In genomic region chr2:131510531-131510930, GRCm38 (mm10) we compare ENCODE assay signal across 13 mouse cellular contexts. TPM values are rescaled to one million over a fixed set of nuclear protein-coding genes. Genes with fewer than 3 reads are reported as not detected.
DNase-seq lines count a peak whose midpoint lies in the region; ATAC-seq and TF ChIP-seq lines count a peak whose summit lies in the region.
"Had no signal": no experiment of that assay in that cellular context is flagged by ENCODE, and none has a peak within 500 bp of the region (broad histone marks: within the 10 kb centered on the region; RNA-seq: fewer than 3 reads in every experiment).

No protein-coding gene starts in this region.

- ATAC-seq in hindbrain, postnatal 0 days: no peak

- no peaks in the 10 kb centered on the region for H3K79me2 ChIP-seq in CH12.LX (replicated peaks; ENCODE audit: control insufficient read depth, extremely low read depth, insufficient read depth, poor library complexity, severe bottlenecking)

- no peak for DNase-seq in heart, embryonic 10.5 days (ENCODE audit: low spot score)
- no peak for DNase-seq in heart, adult 8-10 months (ENCODE audit: low spot score)
- DNase-seq in hindbrain, postnatal 0 days (ENCODE audit: low spot score): no peak
- no peak for DNase-seq in hindbrain, embryonic 10.5 days (ENCODE audit: low spot score)
- DNase-seq in CH12.LX (ENCODE audit: extremely low read depth): no peak
- DNase-seq in urinary bladder, postnatal 36 days (ENCODE audit: low spot score in 2 of 2): no peak
- DNase-seq in kidney, postnatal 14 days: no peak

- TF ChIP-seq POLR2A in CH12.LX (IDR thresholded peaks at IDR 0.05; ENCODE audit: low read depth, low read length): no peak
- no peak for TF ChIP-seq POLR2A in bone marrow macrophage, adult 2 months (IDR thresholded peaks at IDR 0.05; ENCODE audit: borderline replicate concordance, low read depth, low read length)

- in situ Hi-C loops in CH12.LX (cut with MboI; ENCODE audit: low pct_ligation_motif_present, low pct_unique_long_range_greater_than_20kb, low sequenced_read_pairs): loop anchor here (5.0 to 25.0 kb wide), 3 partner anchors 78 to 423 kb away; partner anchors contain the start of genes Pank2 and Siglec1

- dilution Hi-C loops in CH12.LX (cut with MboI; ENCODE audit: extremely low pct_ligation_motif_present, extremely low pct_unique_long_range_greater_than_20kb, low sequenced_read_pairs): no loop called here

- 69% methylated on average over 5 of the region's 5 CpGs for WGBS in heart, embryonic 10.5 days
- WGBS in hindbrain, postnatal 0 days: 50% methylated on average over 5 of the region's 5 CpGs
- WGBS in hindbrain, embryonic 10.5 days: 77% methylated on average over 5 of the region's 5 CpGs

- TF ChIP-seq RAD21 in CH12.LX (IDR thresholded peaks at IDR 0.05; ENCODE audit: low read depth, low read length): no peak

- no peak for TF ChIP-seq CTCF in hindbrain, postnatal 0 days (IDR thresholded peaks at IDR 0.05; ENCODE audit: low read depth)
- TF ChIP-seq CTCF in CH12.LX (conservative IDR thresholded peaks at IDR 0.05 in 1 of 2, IDR thresholded peaks at IDR 0.05 in 1 of 2; ENCODE audit: low read depth in 2 of 2, low read length in 2 of 2): no peak
- TF ChIP-seq CTCF in bone marrow macrophage, adult 2 months (IDR thresholded peaks at IDR 0.05; ENCODE audit: low read depth, low read length): no peak

- no peak overlapping the region for H3K9ac ChIP-seq in hindbrain, postnatal 0 days (replicated peaks; ENCODE audit: low read length)
- peak overlapping the region; percentile 8; the same call in 1 of the 2 replicates for H3K9ac ChIP-seq in CH12.LX (ENCODE audit: insufficient read depth, low read depth)

- peak overlapping the region; percentile 84; the same call in 1 of the 2 replicates for H3K27ac ChIP-seq in heart, embryonic 10.5 days
- peak overlapping the region; percentile 71; the same call in 1 of the 2 replicates for H3K27ac ChIP-seq in hindbrain, postnatal 0 days
- H3K27ac ChIP-seq in hindbrain, embryonic 10.5 days: no peak overlapping the region
- no peak overlapping the region for H3K27ac ChIP-seq in CH12.LX (ENCODE audit: insufficient read depth, low read depth)
- H3K27ac ChIP-seq in bone marrow macrophage, adult 2 months (ENCODE audit: insufficient read depth, low read depth, low read length): peak overlapping the region; percentile 42

- H3K9me3 ChIP-seq in heart, embryonic 10.5 days: no peaks in the 10 kb centered on the region
- H3K9me3 ChIP-seq in hindbrain, postnatal 0 days (ENCODE audit: low read length): no peaks in the 10 kb centered on the region
- no peaks in the 10 kb centered on the region for H3K9me3 ChIP-seq in hindbrain, embryonic 10.5 days
- H3K9me3 ChIP-seq in CH12.LX (replicated peaks; ENCODE audit: low read length): no peaks in the 10 kb centered on the region
- H3K9me3 ChIP-seq: lung, embryonic 15.5 days had no signal

- peak overlapping the region; percentile 46; the same call in 1 of the 2 replicates for H3K4me2 ChIP-seq in hindbrain, postnatal 0 days (ENCODE audit: low read depth, low read length)
- H3K4me2 ChIP-seq in CH12.LX (ENCODE audit: insufficient read depth, low read depth, poor library complexity, severe bottlenecking): peak overlapping the region; percentile 1; the same call in 1 of the 2 replicates

- H3K4me3 ChIP-seq in heart, embryonic 10.5 days: no peak overlapping the region
- no peak overlapping the region for H3K4me3 ChIP-seq in hindbrain, postnatal 0 days (ENCODE audit: low read length)
- H3K4me3 ChIP-seq in hindbrain, embryonic 10.5 days: no peak overlapping the region
- peak overlapping the region in 1 of 3 experiments; percentile 37 for H3K4me3 ChIP-seq in CH12.LX (replicated peaks in 1 of 3; ENCODE audit: low read depth in 2 of 3, low read length in 2 of 3, poor library complexity in 1 of 3)
- no peak overlapping the region for H3K4me3 ChIP-seq in bone marrow macrophage, adult 2 months (ENCODE audit: insufficient read depth, low read length)

- H3K27me3 ChIP-seq in heart, embryonic 10.5 days (ENCODE audit: insufficient read depth, poor library complexity, severe bottlenecking): no peaks in the 10 kb centered on the region
- H3K27me3 ChIP-seq in hindbrain, postnatal 0 days (ENCODE audit: insufficient read depth, low read length): no peaks in the 10 kb centered on the region
- no peaks in the 10 kb centered on the region for H3K27me3 ChIP-seq in hindbrain, embryonic 10.5 days (ENCODE audit: insufficient read depth, poor library complexity, severe bottlenecking)
- no peaks in the 10 kb centered on the region for H3K27me3 ChIP-seq in CH12.LX (replicated peaks)
- H3K27me3 ChIP-seq: lung, embryonic 15.5 days had no signal

- H3K36me3 ChIP-seq in heart, embryonic 10.5 days: no peaks in the 10 kb centered on the region
- 0 out of 2 replicates have a peak, but pooled peaks cover under 1% of the 10 kb centered on the region for H3K36me3 ChIP-seq in hindbrain, postnatal 0 days (ENCODE audit: insufficient read depth, low read length)
- no peaks in the 10 kb centered on the region for H3K36me3 ChIP-seq in hindbrain, embryonic 10.5 days
- H3K36me3 ChIP-seq in CH12.LX (replicated peaks in 1 of 2; ENCODE audit: control insufficient read depth in 1 of 2, insufficient read depth in 1 of 2, low read length in 1 of 2): peaks cover 0 to 2% of the 10 kb centered on the region in 2 experiments
- H3K36me3 ChIP-seq: lung, embryonic 15.5 days had no signal

- H3K4me1 ChIP-seq in heart, embryonic 10.5 days: peaks cover 67% of the 10 kb centered on the region
- 0 out of 2 replicates have a peak, but pooled peaks cover 19% of the 10 kb centered on the region for H3K4me1 ChIP-seq in hindbrain, postnatal 0 days (ENCODE audit: insufficient read depth, low read length)
- peaks cover 46% of the 10 kb centered on the region for H3K4me1 ChIP-seq in hindbrain, embryonic 10.5 days (replicated peaks)
- peaks cover 19 to 32% of the 10 kb centered on the region in 2 experiments for H3K4me1 ChIP-seq in CH12.LX (ENCODE audit: control insufficient read depth in 1 of 2, insufficient read depth in 2 of 2)
- H3K4me1 ChIP-seq in bone marrow macrophage, adult 2 months (ENCODE audit: control insufficient read depth, insufficient read depth, low read length): peaks cover 84% of the 10 kb centered on the region

- no peak; the same call in 1 of the 2 replicates for TF ChIP-seq EP300 in CH12.LX (IDR thresholded peaks at IDR 0.05; ENCODE audit: low read length)

TF ChIP-seq in CH12.LX, 34 proteins besides CTCF, POLR2A, EP300 and RAD21:
- TF ChIP-seq USF2 (conservative IDR thresholded peaks at IDR 0.05; ENCODE audit: low read depth, low read length) (no peak), BHLHE40 (IDR thresholded peaks at IDR 0.05; ENCODE audit: low read depth, low read length) (peak; percentile 74), RCOR1 (conservative IDR thresholded peaks at IDR 0.05; ENCODE audit: low read depth, low read length) (0 out of 2 replicates have a peak, but pooled peaks have one; percentile 39)

RNA-seq across cellular contexts. Expression of gene Smox, which starts 19.2 kb away (rescaled TPM):
- 26.1 and 28.0 TPM in 2 replicates for polyA plus RNA-seq in heart, embryonic 10.5 days (2016; fragmentation: Nextera tagmentation; extraction: Ambion mirVana)
- total RNA-seq in heart, adult 8-10 months (2022): 10 to 100 TPM; 14.5 to 18.6 (median 15.7) TPM
- total RNA-seq in hindbrain, postnatal 0 days (2014; rRNA removed): 214 and 230 TPM in 2 replicates
- 94.2 and 103 TPM in 2 replicates for polyA plus RNA-seq in hindbrain, postnatal 0 days (2015; fragmentation: Nextera tagmentation; extraction: Ambion mirVana)
- 30.0 and 34.1 TPM in 2 replicates for polyA plus RNA-seq in hindbrain, embryonic 10.5 days (2016; fragmentation: Nextera tagmentation; extraction: Ambion mirVana)
- total RNA-seq in CH12.LX (2012; rRNA removed) (4.2 and 7.6 TPM in 2 replicates), CH12.LX (2014; rRNA removed) (4.1 and 4.4 TPM in 2 replicates)
- 3.3 and 4.0 TPM in 2 replicates for polyA plus RNA-seq in CH12.LX (2012; ENCODE audit: insufficient read length, low read depth)
- polyA plus RNA-seq in bone marrow macrophage, adult 2 months (2012; ENCODE audit: insufficient read depth, insufficient read length, missing spikeins): 86.4 and 97.4 TPM in 2 replicates

RNA-seq across cellular contexts. Expression of gene Adra1d, which starts 51.6 kb away (rescaled TPM):
- 0.21 and 0.59 TPM in 2 replicates for polyA plus RNA-seq in heart, embryonic 10.5 days (2016; fragmentation: Nextera tagmentation; extraction: Ambion mirVana)
- 1 to 10 TPM; 2.7 to 5.5 (median 3.9) TPM for total RNA-seq in heart, adult 8-10 months (2022)
- total RNA-seq in hindbrain, postnatal 0 days (2014; rRNA removed): 4.1 and 5.1 TPM in 2 replicates
- polyA plus RNA-seq in hindbrain, postnatal 0 days (2015; fragmentation: Nextera tagmentation; extraction: Ambion mirVana): 0.81 and 0.84 TPM in 2 replicates
- 0.16 and 0.31 TPM in 2 replicates for polyA plus RNA-seq in hindbrain, embryonic 10.5 days (2016; fragmentation: Nextera tagmentation; extraction: Ambion mirVana)
- total RNA-seq in CH12.LX (2012; rRNA removed) (not detected in 2 replicates), CH12.LX (2014; rRNA removed) (not detected in 2 replicates)
- not detected in 2 replicates for polyA plus RNA-seq in CH12.LX (2012; ENCODE audit: insufficient read length, low read depth)
- polyA plus RNA-seq in bone marrow macrophage, adult 2 months (2012; ENCODE audit: insufficient read depth, insufficient read length, missing spikeins): not detected in 2 replicates
- total RNA-seq: liver, adult 2 months; megakaryocyte-erythroid progenitor cell, adult 5-6 weeks; monocyte, adult 5-6 weeks; neutrophil, adult 5-6 weeks had no signal

Comparison
In these comparisons a context has a peak if more than half of its experiments do, and no peak if none do; other contexts are left out.
1. H3K27ac ChIP-seq: peak in heart, embryonic 10.5 days (single experiment), hindbrain, postnatal 0 days (single experiment) and bone marrow macrophage, adult 2 months (single experiment); none in hindbrain, embryonic 10.5 days (single experiment) and CH12.LX (single experiment).